In genomic region chr15:78510121-78510576, GRCm38 (mm10) we compare ENCODE assay signal across 9 mouse cellular contexts. TPM values are rescaled to one million over a fixed set of nuclear protein-coding genes. Genes with fewer than 3 reads are reported as not detected.
DNase-seq lines count a peak whose midpoint lies in the region; ATAC-seq and TF ChIP-seq lines count a peak whose summit lies in the region.
"Had no signal": no experiment of that assay in that cellular context is flagged by ENCODE, and none has a peak within 500 bp of the region (broad histone marks: within the 10 kb centered on the region; RNA-seq: fewer than 3 reads in every experiment).

No protein-coding gene starts in this region.

- H3K27ac ChIP-seq in heart, embryonic 13.5 days (replicated peaks): 0 out of 2 replicates have a peak overlapping the region, but pooled peaks have one; percentile 20
- H3K27ac ChIP-seq in midbrain, embryonic 11.5 days (ENCODE audit: low read depth, low read length): no peak overlapping the region
- H3K27ac ChIP-seq in thymus, adult 2 months (ENCODE audit: control insufficient read depth, insufficient read depth, low read length): no peak overlapping the region

- no peak for TF ChIP-seq POLR2A in thymus, adult 2 months (IDR thresholded peaks at IDR 0.05; ENCODE audit: control insufficient read depth, extremely low read depth, insufficient read depth, low read length, poor library complexity)

- peaks cover 24% of the 10 kb centered on the region for H3K4me1 ChIP-seq in heart, embryonic 13.5 days
- H3K4me1 ChIP-seq in midbrain, embryonic 11.5 days (ENCODE audit: control insufficient read depth, insufficient read depth, low read length): no peaks in the 10 kb centered on the region; the same call in 1 of the 2 replicates
- H3K4me1 ChIP-seq in thymus, adult 2 months (replicated peaks; ENCODE audit: control insufficient read depth, insufficient read depth, low read length): peaks cover 29% of the 10 kb centered on the region

- H3K9me3 ChIP-seq in heart, embryonic 13.5 days: no peaks in the 10 kb centered on the region
- H3K9me3 ChIP-seq in midbrain, embryonic 11.5 days (ENCODE audit: control insufficient read depth, low read length): no peaks in the 10 kb centered on the region

- H3K4me3 ChIP-seq in heart, embryonic 13.5 days: no peak overlapping the region
- H3K4me3 ChIP-seq in midbrain, embryonic 11.5 days (ENCODE audit: low read depth, low read length): no peak overlapping the region
- no peak overlapping the region for H3K4me3 ChIP-seq in thymus, adult 2 months (ENCODE audit: control insufficient read depth, insufficient read depth, low read length)

- peak overlapping the region; percentile 34 for H3K9ac ChIP-seq in heart, embryonic 13.5 days
- H3K9ac ChIP-seq in midbrain, embryonic 11.5 days (ENCODE audit: low read length): peak overlapping the region; percentile 3; the same call in 1 of the 2 replicates

- 57% methylated on average over 8 of the region's 8 CpGs for WGBS in heart, embryonic 13.5 days
- WGBS in midbrain, embryonic 11.5 days: 73% methylated on average over 8 of the region's 8 CpGs
- WGBS in thymus, adult 2 months: 41% methylated on average over 8 of the region's 8 CpGs

- ATAC-seq in heart, embryonic 13.5 days (ENCODE audit: extremely low read depth, insufficient number of reproducible peaks, low FRiP score, low TSS enrichment): no peak
- no peak for ATAC-seq in midbrain, embryonic 11.5 days (ENCODE audit: low FRiP score)

- H3K36me3 ChIP-seq in heart, embryonic 13.5 days: no peaks in the 10 kb centered on the region
- no peaks in the 10 kb centered on the region for H3K36me3 ChIP-seq in midbrain, embryonic 11.5 days (ENCODE audit: control insufficient read depth, insufficient read depth, low read length)
- no peaks in the 10 kb centered on the region for H3K36me3 ChIP-seq in thymus, adult 2 months (ENCODE audit: control insufficient read depth, insufficient read depth, low read length)

- DNase-seq in heart, adult 8-10 months (ENCODE audit: low spot score): no peak
- peak; percentile 27 for DNase-seq in 3T3-L1 (ENCODE audit: low read depth, low spot score)
- DNase-seq in adipocyte (ENCODE audit: low spot score): peak; percentile 24
- DNase-seq in midbrain, embryonic 11.5 days (ENCODE audit: low spot score, missing footprints): no peak
- no peak for DNase-seq in thymus, adult 2 months
- no peak for DNase-seq in MN1 (ENCODE audit: low spot score)
- no peak for DNase-seq in left cerebral cortex, adult 9 months (ENCODE audit: low spot score in 2 of 2)

- no peak for TF ChIP-seq CTCF in thymus, adult 2 months (IDR thresholded peaks at IDR 0.05; ENCODE audit: borderline replicate concordance, control insufficient read depth, extremely low read depth, insufficient read depth, low read length, poor library complexity)

- H3K4me2 ChIP-seq in heart, embryonic 13.5 days: peak overlapping the region; percentile 30
- no peak overlapping the region for H3K4me2 ChIP-seq in midbrain, embryonic 11.5 days

- no peaks in the 10 kb centered on the region for H3K27me3 ChIP-seq in heart, embryonic 13.5 days (replicated peaks)
- H3K27me3 ChIP-seq in midbrain, embryonic 11.5 days (ENCODE audit: control insufficient read depth, insufficient read depth, low read length): no peaks in the 10 kb centered on the region
- H3K27me3 ChIP-seq in thymus, adult 2 months (ENCODE audit: control insufficient read depth, insufficient read depth, low read length): no peaks in the 10 kb centered on the region

RNA-seq across cellular contexts. Expression of gene Il2rb, which starts 15.1 kb away (rescaled TPM):
- polyA plus RNA-seq in heart, embryonic 13.5 days (2015; fragmentation: Nextera tagmentation; extraction: Ambion mirVana): 0.04 TPM in 1 of 2 replicates, not detected in the other
- under 1 TPM; 0.13 to 0.57 (median 0.34) TPM for total RNA-seq in heart, adult 8-10 months (2022)
- not detected in 2 replicates for polyA plus RNA-seq in midbrain, embryonic 11.5 days (2014; fragmentation: Nextera tagmentation; extraction: Ambion mirVana)
- 49.7 and 53.7 TPM in 2 replicates for polyA plus RNA-seq in thymus, adult 2 months (2012; rRNA removed)

RNA-seq across cellular contexts. Expression of gene C1qtnf6, which starts 21.1 kb away (rescaled TPM):
- 28.7 and 31.8 TPM in 2 replicates for polyA plus RNA-seq in heart, embryonic 13.5 days (2015; fragmentation: Nextera tagmentation; extraction: Ambion mirVana)
- total RNA-seq in heart, adult 8-10 months (2022): 10 to 100 TPM in 1 of 4 experiments, 1 to 10 TPM in 3; 8.2 to 12.6 (median 9.5) TPM
- 10.5 and 12.1 TPM in 2 replicates for polyA plus RNA-seq in midbrain, embryonic 11.5 days (2014; fragmentation: Nextera tagmentation; extraction: Ambion mirVana)
- polyA plus RNA-seq in thymus, adult 2 months (2012; rRNA removed): 12.5 and 13.5 TPM in 2 replicates

RNA-seq across cellular contexts. Expression of gene Sstr3, which starts 34.3 kb away (rescaled TPM):
- 0.09 TPM in 1 of 2 replicates, not detected in the other for polyA plus RNA-seq in heart, embryonic 13.5 days (2015; fragmentation: Nextera tagmentation; extraction: Ambion mirVana)
- total RNA-seq in heart, adult 8-10 months (2022): not detected
- not detected in 2 replicates for polyA plus RNA-seq in midbrain, embryonic 11.5 days (2014; fragmentation: Nextera tagmentation; extraction: Ambion mirVana)
- 1.6 and 2.2 TPM in 2 replicates for polyA plus RNA-seq in thymus, adult 2 months (2012; rRNA removed)
- polyA plus RNA-seq: gonadal fat pad, adult 2 months had no signal

RNA-seq across cellular contexts. Expression of gene Tmprss6, which starts 41.7 kb away (rescaled TPM):
- polyA plus RNA-seq in heart, embryonic 13.5 days (2015; fragmentation: Nextera tagmentation; extraction: Ambion mirVana): 0.37 and 0.45 TPM in 2 replicates
- not detected for total RNA-seq in heart, adult 8-10 months (2022)
- polyA plus RNA-seq in midbrain, embryonic 11.5 days (2014; fragmentation: Nextera tagmentation; extraction: Ambion mirVana): 0.07 and 0.34 TPM in 2 replicates
- polyA plus RNA-seq in thymus, adult 2 months (2012; rRNA removed): 0.39 and 1.5 TPM in 2 replicates

Comparison
In these comparisons a context has a peak if more than half of its experiments do, and no peak if none do; other contexts are left out.
1. DNase-seq: peak in 3T3-L1 (single experiment) and adipocyte (single experiment); none in heart, adult 8-10 months (single experiment), midbrain, embryonic 11.5 days (single experiment), thymus, adult 2 months (single experiment), MN1 (single experiment) and left cerebral cortex, adult 9 months (0 of 2).
2. RNA of gene Il2rb, which starts 15.1 kb away (polyA plus RNA-seq): 49.7 to 53.7 TPM in thymus, adult 2 months; 0.04 TPM in heart, embryonic 13.5 days and not detected in midbrain, embryonic 11.5 days; every median in the first group is over 10 times any median in the second.